In genomic region chr5:30341601-30342365, GRCm38 (mm10) we compare ENCODE assay signal across 20 mouse cellular contexts.
DNase-seq lines count a peak whose midpoint lies in the region; ATAC-seq and TF ChIP-seq lines count a peak whose summit lies in the region.
"Had no signal": no experiment of that assay in that cellular context is flagged by ENCODE, and none has a peak within 500 bp of the region (broad histone marks: within the 10 kb centered on the region; RNA-seq: fewer than 3 reads in every experiment).

No protein-coding gene starts in this region.

- no peak for TF ChIP-seq POLR2A in cortical plate, adult 2 months (IDR thresholded peaks at IDR 0.05; ENCODE audit: extremely low read depth, insufficient read depth, low read length)

- H3K4me1 ChIP-seq in cortical plate, adult 2 months (ENCODE audit: control insufficient read depth, insufficient read depth, low read length) = peaks cover 6% of the 10 kb centered on the region
- H3K4me1 ChIP-seq: embryonic facial prominence, embryonic 12.5 days; neural tube, embryonic 12.5 days had no signal

- H3K4me3 ChIP-seq in left cerebral cortex, adult 2 months = no peak overlapping the region
- no peak overlapping the region for H3K4me3 ChIP-seq in cortical plate, adult 2 months (ENCODE audit: insufficient read depth, low read length)
- H3K4me3 ChIP-seq: gastrocnemius, adult 2 months; myocyte had no signal

- peak; percentile 13 for DNase-seq in CD4-positive, CD25-positive, alpha-beta regulatory T cell, adult 2 months (ENCODE audit: low read depth, low spot score)
- peak; percentile 25 to 34 for DNase-seq in left cerebral cortex, adult 18-20 months (ENCODE audit: low spot score in 2 of 2)
- DNase-seq in left cerebral cortex, adult 2 months (ENCODE audit: extremely low spot score in 1 of 2, low spot score in 2 of 2) = no peak
- peak; percentile 38 to 58 for DNase-seq in thymus, postnatal 36 days
- DNase-seq in adrenal gland, postnatal 4 days (ENCODE audit: low spot score in 2 of 2) = no peak
- DNase-seq: gastrocnemius, adult 2 months; heart, postnatal 14 days; kidney, adult 11 months; kidney, postnatal 14 days had no signal

- intact Hi-C loops in left cerebral cortex, adult 2 months (cut with DNase I) = no loop called here

- ATAC-seq in CD4-positive, CD25-positive, alpha-beta regulatory T cell, adult 4 months = no peak
- no peak for ATAC-seq in activated CD4-positive, CD25-positive, alpha-beta regulatory T cell, adult 4 months
- ATAC-seq: inflammation-experienced regulatory T-cells, adult 6 months had no signal

- H3K27ac ChIP-seq in left cerebral cortex, adult 2 months = no peak overlapping the region
- 0 out of 2 replicates have a peak overlapping the region, but pooled peaks have one; percentile 14 for H3K27ac ChIP-seq in cortical plate, adult 2 months (ENCODE audit: insufficient read depth, low read length)
- H3K27ac ChIP-seq: embryonic facial prominence, embryonic 12.5 days; gastrocnemius, adult 2 months; hindbrain, embryonic 15.5 days; limb, embryonic 13.5 days; lung, embryonic 15.5 days; midbrain, embryonic 10.5 days; neural tube, embryonic 12.5 days had no signal

- TF ChIP-seq CTCF in left cerebral cortex, adult 2 months (IDR thresholded peaks at IDR 0.05) = no peak
- TF ChIP-seq CTCF in cortical plate, adult 2 months (IDR thresholded peaks at IDR 0.05; ENCODE audit: extremely low read depth, insufficient read depth, low read length) = no peak

Comparison
In these comparisons a context has a peak if more than half of its experiments do, and no peak if none do; other contexts are left out.
1. DNase-seq: peak in CD4-positive, CD25-positive, alpha-beta regulatory T cell, adult 2 months (single experiment), left cerebral cortex, adult 18-20 months (2 of 2) and thymus, postnatal 36 days (2 of 2); none in left cerebral cortex, adult 2 months (0 of 2) and adrenal gland, postnatal 4 days (0 of 2).